Mouse (Mus musculus) telencephalon, adult 2 months (tissue): ENCODE measurements around the gene Calu.
"Not testable (repeated sequence)": the region's sequence is repeated elsewhere in the genome, so short reads cannot be mapped to it uniquely, and the experiment has no call there.

Experiments used
- DNase-seq: peaks from one replicate; pipeline ENCODE4 v3.0.0-alpha.2; 2011; ENCODE audit warnings: low read depth, low spot score

Gene Calu

GRCm38 (mm10) chr6:29347665-29348370 is at the start of gene Calu:
Calu (plus strand) TSS chr6:29348069.
- DNase-seq = peak; percentile 98

- DNase-seq = no peak
These were observed 48.8 kb upstream of the Calu start for GRCm38 (mm10) chr6:29299112-29299511.

GRCm38 (mm10) chr6:29303251-29303650 is 44.6 kb upstream of the Calu start:
- no peak for DNase-seq

- no peak for DNase-seq
These were observed 44.1 kb upstream of the Calu start for GRCm38 (mm10) chr6:29303726-29304125.

- no peak for DNase-seq
These were observed 42.4 kb upstream of the Calu start for GRCm38 (mm10) chr6:29305462-29305861.

GRCm38 (mm10) chr6:29308846-29309605 is 38.8 kb upstream of the Calu start:
- no peak for DNase-seq

GRCm38 (mm10) chr6:29313690-29314202 is 34.1 kb upstream of the Calu start:
- no peak for DNase-seq

- DNase-seq = no peak
These were observed 30.6 kb upstream of the Calu start for GRCm38 (mm10) chr6:29317286-29317685.

GRCm38 (mm10) chr6:29317941-29318340 is 29.9 kb upstream of the Calu start:
- no peak for DNase-seq

GRCm38 (mm10) chr6:29318879-29319278 is 29.0 kb upstream of the Calu start, which contains the start of gene Fam71f1:
Fam71f1 (plus strand) TSS chr6:29319140.
- DNase-seq = no peak

- DNase-seq = no peak
These were observed 26.3 kb upstream of the Calu start for GRCm38 (mm10) chr6:29321586-29321985.

- DNase-seq = no peak
These were observed 25.7 kb upstream of the Calu start for GRCm38 (mm10) chr6:29322147-29322546.

- no peak for DNase-seq
These were observed 25.1 kb upstream of the Calu start for GRCm38 (mm10) chr6:29322735-29323134.

GRCm38 (mm10) chr6:29326961-29327360 is 20.9 kb upstream of the Calu start:
- no peak for DNase-seq

GRCm38 (mm10) chr6:29329514-29329913 is 18.4 kb upstream of the Calu start:
- DNase-seq = no peak

GRCm38 (mm10) chr6:29346512-29346911 is 1.4 kb upstream of the Calu start:
- DNase-seq = not testable (repeated sequence)

- no peak for DNase-seq
These were observed 680 bp upstream of the Calu start for GRCm38 (mm10) chr6:29347189-29347588.

- no peak for DNase-seq
These were observed 479 bp downstream of the Calu start for GRCm38 (mm10) chr6:29348371-29348724.

GRCm38 (mm10) chr6:29351613-29352012 is 3.7 kb downstream of the Calu start:
- no peak for DNase-seq

- no peak for DNase-seq
These were observed 4.9 kb downstream of the Calu start for GRCm38 (mm10) chr6:29352816-29353215.

- DNase-seq = no peak
These were observed 11.5 kb downstream of the Calu start for GRCm38 (mm10) chr6:29359386-29359785.

GRCm38 (mm10) chr6:29360211-29360610 is 12.3 kb downstream of the Calu start:
- DNase-seq = no peak
